Mouse (Mus musculus): ENCODE results near the gene Zbtb5. TPM values are rescaled to one million over a fixed set of nuclear protein-coding genes. Genes with fewer than 3 reads are reported as not detected.

The Zbtb5 gene
- 11.2 and 12.8 TPM in 2 replicates for polyA plus RNA-seq (2011; ENCODE audit: insufficient read depth, insufficient read length, low read depth, missing spikeins)

- Histone ChIP-seq H3K9ac (ENCODE audit: low read depth, poor library complexity, severe bottlenecking) (peak within 1 kb of the TSS; percentile 73), H3K4me1 (ENCODE audit: control insufficient read depth, insufficient read depth, low read length) (no peaks in the 10 kb centered on the region), H3K36me3 (ENCODE audit: control insufficient read depth, insufficient read depth, low read length, poor library complexity, severe bottlenecking) (no peaks in the 10 kb centered on the region)
Measured at GRCm38 (mm10) chr4:45012105-45012975, at the start of gene Zbtb5. Gene Zbtb5, minus strand, starts transcription at chr4:45012412.

GRCm38 (mm10) chr4:45055451-45055850 is 43.2 kb upstream of the Zbtb5 start:
- Histone ChIP-seq H3K27ac (ENCODE audit: insufficient read depth, low read length) (no peak overlapping the region), H3K9ac (ENCODE audit: low read depth, poor library complexity, severe bottlenecking) (no peak overlapping the region), H3K4me1 (ENCODE audit: control insufficient read depth, insufficient read depth, low read length) (no peaks in the 10 kb centered on the region), H3K4me3 (ENCODE audit: low read depth, low read length) (no peak overlapping the region), H3K36me3 (ENCODE audit: control insufficient read depth, insufficient read depth, low read length, poor library complexity, severe bottlenecking) (no peaks in the 10 kb centered on the region), H3K27me3 (ENCODE audit: control insufficient read depth, insufficient read depth, low read length, poor library complexity, severe bottlenecking) (no peaks in the 10 kb centered on the region), H3K9me3 (replicated peaks; ENCODE audit: control insufficient read depth, insufficient read depth, low read length, poor library complexity, severe bottlenecking) (no peaks in the 10 kb centered on the region)
- TF ChIP-seq CTCF (IDR thresholded peaks at IDR 0.05; ENCODE audit: low read depth, low read length) (no peak), POLR2A (IDR thresholded peaks at IDR 0.05; ENCODE audit: insufficient read depth, low read length) (no peak), EP300 (IDR thresholded peaks at IDR 0.05; ENCODE audit: insufficient read depth, low read depth, low read length) (no peak)

More at GRCm38 (mm10) chr4:45012105-45012975, at the start of gene Zbtb5:
- no peaks in the 10 kb centered on the region for H3K27me3 ChIP-seq (ENCODE audit: control insufficient read depth, insufficient read depth, low read length, poor library complexity, severe bottlenecking)
- H3K27ac ChIP-seq (ENCODE audit: insufficient read depth, low read length) = peak within 1 kb of the TSS; percentile 79
- H3K4me3 ChIP-seq (ENCODE audit: low read depth, low read length) = peak within 1 kb of the TSS; percentile 88
- TF ChIP-seq CTCF (IDR thresholded peaks at IDR 0.05; ENCODE audit: low read depth, low read length) (no peak), EP300 (IDR thresholded peaks at IDR 0.05; ENCODE audit: insufficient read depth, low read depth, low read length) (no peak), POLR2A (IDR thresholded peaks at IDR 0.05; ENCODE audit: insufficient read depth, low read length) (peak; percentile 35)
- H3K9me3 ChIP-seq (replicated peaks; ENCODE audit: control insufficient read depth, insufficient read depth, low read length, poor library complexity, severe bottlenecking) = no peaks in the 10 kb centered on the region

- no peak for TF ChIP-seq EP300 (IDR thresholded peaks at IDR 0.05; ENCODE audit: insufficient read depth, low read depth, low read length)
- no peak for TF ChIP-seq POLR2A (IDR thresholded peaks at IDR 0.05; ENCODE audit: insufficient read depth, low read length)
- TF ChIP-seq CTCF (IDR thresholded peaks at IDR 0.05; ENCODE audit: low read depth, low read length) = peak; percentile 26
- Histone ChIP-seq H3K27ac (ENCODE audit: insufficient read depth, low read length) (no peak overlapping the region), H3K4me3 (ENCODE audit: low read depth, low read length) (no peak overlapping the region), H3K36me3 (ENCODE audit: control insufficient read depth, insufficient read depth, low read length, poor library complexity, severe bottlenecking) (no peaks in the 10 kb centered on the region), H3K9me3 (replicated peaks; ENCODE audit: control insufficient read depth, insufficient read depth, low read length, poor library complexity, severe bottlenecking) (no peaks in the 10 kb centered on the region), H3K9ac (ENCODE audit: low read depth, poor library complexity, severe bottlenecking) (no peak overlapping the region), H3K27me3 (ENCODE audit: control insufficient read depth, insufficient read depth, low read length, poor library complexity, severe bottlenecking) (no peaks in the 10 kb centered on the region), H3K4me1 (ENCODE audit: control insufficient read depth, insufficient read depth, low read length) (no peaks in the 10 kb centered on the region)
Measured at GRCm38 (mm10) chr4:45054862-45055261, 42.6 kb upstream of the Zbtb5 start.

- TF ChIP-seq CTCF (IDR thresholded peaks at IDR 0.05; ENCODE audit: low read depth, low read length) = no peak
- no peak for TF ChIP-seq POLR2A (IDR thresholded peaks at IDR 0.05; ENCODE audit: insufficient read depth, low read length)
- TF ChIP-seq EP300 (IDR thresholded peaks at IDR 0.05; ENCODE audit: insufficient read depth, low read depth, low read length) = no peak
- no peak overlapping the region for H3K9ac ChIP-seq (ENCODE audit: low read depth, poor library complexity, severe bottlenecking)
- no peaks in the 10 kb centered on the region for H3K4me1 ChIP-seq (ENCODE audit: control insufficient read depth, insufficient read depth, low read length)
- H3K27ac ChIP-seq (ENCODE audit: insufficient read depth, low read length) = no peak overlapping the region
- no peaks in the 10 kb centered on the region for H3K36me3 ChIP-seq (ENCODE audit: control insufficient read depth, insufficient read depth, low read length, poor library complexity, severe bottlenecking)
- no peaks in the 10 kb centered on the region for H3K27me3 ChIP-seq (ENCODE audit: control insufficient read depth, insufficient read depth, low read length, poor library complexity, severe bottlenecking)
- no peaks in the 10 kb centered on the region for H3K9me3 ChIP-seq (replicated peaks; ENCODE audit: control insufficient read depth, insufficient read depth, low read length, poor library complexity, severe bottlenecking)
- H3K4me3 ChIP-seq (ENCODE audit: low read depth, low read length) = no peak overlapping the region
Measured at GRCm38 (mm10) chr4:45047956-45048355, 35.7 kb upstream of the Zbtb5 start.

GRCm38 (mm10) chr4:45047286-45047887 is 35.2 kb upstream of the Zbtb5 start:
- Histone ChIP-seq H3K4me1 (ENCODE audit: control insufficient read depth, insufficient read depth, low read length) (no peaks in the 10 kb centered on the region), H3K9ac (ENCODE audit: low read depth, poor library complexity, severe bottlenecking) (no peak overlapping the region), H3K27me3 (ENCODE audit: control insufficient read depth, insufficient read depth, low read length, poor library complexity, severe bottlenecking) (no peaks in the 10 kb centered on the region), H3K4me3 (ENCODE audit: low read depth, low read length) (no peak overlapping the region), H3K9me3 (replicated peaks; ENCODE audit: control insufficient read depth, insufficient read depth, low read length, poor library complexity, severe bottlenecking) (no peaks in the 10 kb centered on the region), H3K27ac (ENCODE audit: insufficient read depth, low read length) (no peak overlapping the region), H3K36me3 (ENCODE audit: control insufficient read depth, insufficient read depth, low read length, poor library complexity, severe bottlenecking) (no peaks in the 10 kb centered on the region)
- no peak for TF ChIP-seq CTCF (IDR thresholded peaks at IDR 0.05; ENCODE audit: low read depth, low read length)
- TF ChIP-seq EP300 (IDR thresholded peaks at IDR 0.05; ENCODE audit: insufficient read depth, low read depth, low read length) = no peak
- TF ChIP-seq POLR2A (IDR thresholded peaks at IDR 0.05; ENCODE audit: insufficient read depth, low read length) = no peak

GRCm38 (mm10) chr4:45046679-45047078 is 34.5 kb upstream of the Zbtb5 start:
- TF ChIP-seq POLR2A (IDR thresholded peaks at IDR 0.05; ENCODE audit: insufficient read depth, low read length) (no peak), EP300 (IDR thresholded peaks at IDR 0.05; ENCODE audit: insufficient read depth, low read depth, low read length) (no peak), CTCF (IDR thresholded peaks at IDR 0.05; ENCODE audit: low read depth, low read length) (no peak)

More at GRCm38 (mm10) chr4:45046679-45047078, 34.5 kb upstream of the Zbtb5 start:
- no peaks in the 10 kb centered on the region for H3K9me3 ChIP-seq (replicated peaks; ENCODE audit: control insufficient read depth, insufficient read depth, low read length, poor library complexity, severe bottlenecking)
- no peak overlapping the region for H3K4me3 ChIP-seq (ENCODE audit: low read depth, low read length)
- H3K27me3 ChIP-seq (ENCODE audit: control insufficient read depth, insufficient read depth, low read length, poor library complexity, severe bottlenecking) = no peaks in the 10 kb centered on the region
- no peaks in the 10 kb centered on the region for H3K36me3 ChIP-seq (ENCODE audit: control insufficient read depth, insufficient read depth, low read length, poor library complexity, severe bottlenecking)
- H3K4me1 ChIP-seq (ENCODE audit: control insufficient read depth, insufficient read depth, low read length) = no peaks in the 10 kb centered on the region
- H3K27ac ChIP-seq (ENCODE audit: insufficient read depth, low read length) = no peak overlapping the region
- H3K9ac ChIP-seq (ENCODE audit: low read depth, poor library complexity, severe bottlenecking) = no peak overlapping the region
